Mouse (Mus musculus) embryonic stem cell, embryonic (primary cell): Measurements from ENCODE around the gene Nfkbil1.

ENCODE experiments used
- CTCF ChIA-PET, 4 experiments: fragments of 300-600 bp in 2 of 4; fragments of 350-600 bp in 2 of 4; sonication (Branson Sonifier 250); formaldehyde crosslinking; loops; one replicate each; lab custom pipeline; 2022; ENCODE audit warnings: inconsistent platforms in 2 of 4; lab: Charles Lee
- POLR2A ChIA-PET, 4 experiments: fragments of 300-600 bp in 2 of 4; fragments of 350-600 bp in 2 of 4; sonication (Branson Sonifier 250); formaldehyde crosslinking; loops; one replicate each; lab custom pipeline; 2022; ENCODE audit warnings: antibody characterized with exemption in 4 of 4, inconsistent platforms in 1 of 4; lab: Charles Lee

The Nfkbil1 gene

DNA sequence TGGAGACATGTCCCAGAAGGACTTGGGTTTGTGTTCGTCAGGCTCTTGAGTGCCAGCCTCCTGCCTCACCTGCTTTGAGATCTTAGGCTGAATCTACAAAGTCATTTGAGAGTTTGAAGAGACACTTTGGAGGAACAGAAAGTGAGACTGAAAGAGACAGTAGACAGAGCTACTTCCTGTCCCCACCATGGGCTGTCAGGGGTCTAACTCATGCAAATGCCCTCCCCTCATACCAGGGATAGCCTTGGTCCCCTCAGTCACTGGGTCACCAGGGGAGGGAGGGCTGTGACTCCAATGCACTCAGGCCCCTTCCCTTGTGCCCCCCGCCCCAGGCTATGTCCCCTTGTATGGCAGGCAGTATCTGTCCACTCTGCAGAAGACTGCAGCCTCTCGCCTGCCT, 62.3 kb downstream of the Nfkbil1 start:
- POLR2A ChIA-PET: interaction anchor here in 3 of 4 experiments (0.8 to 24.9 kb wide), 12 partner anchors 10 to 223 kb away, joined by 3 to 396 read pairs (median 4); partner anchors contain the start of genes Ddx39b (in 2 of the 3), Apom (in 1 of the 3), D17H6S53E (in 1 of the 3) and Tnf (in 1 of the 3)
- CTCF ChIA-PET: interaction anchor here in 3 of 4 experiments (0.6 to 10.1 kb wide), 6 partner anchors 16 to 151 kb away, joined by 3 to 161 read pairs (median 3); partner anchors contain the start of genes Atp6v1g2 (in 1 of the 3) and Nfkbil1 (in 1 of the 3)

DNA sequence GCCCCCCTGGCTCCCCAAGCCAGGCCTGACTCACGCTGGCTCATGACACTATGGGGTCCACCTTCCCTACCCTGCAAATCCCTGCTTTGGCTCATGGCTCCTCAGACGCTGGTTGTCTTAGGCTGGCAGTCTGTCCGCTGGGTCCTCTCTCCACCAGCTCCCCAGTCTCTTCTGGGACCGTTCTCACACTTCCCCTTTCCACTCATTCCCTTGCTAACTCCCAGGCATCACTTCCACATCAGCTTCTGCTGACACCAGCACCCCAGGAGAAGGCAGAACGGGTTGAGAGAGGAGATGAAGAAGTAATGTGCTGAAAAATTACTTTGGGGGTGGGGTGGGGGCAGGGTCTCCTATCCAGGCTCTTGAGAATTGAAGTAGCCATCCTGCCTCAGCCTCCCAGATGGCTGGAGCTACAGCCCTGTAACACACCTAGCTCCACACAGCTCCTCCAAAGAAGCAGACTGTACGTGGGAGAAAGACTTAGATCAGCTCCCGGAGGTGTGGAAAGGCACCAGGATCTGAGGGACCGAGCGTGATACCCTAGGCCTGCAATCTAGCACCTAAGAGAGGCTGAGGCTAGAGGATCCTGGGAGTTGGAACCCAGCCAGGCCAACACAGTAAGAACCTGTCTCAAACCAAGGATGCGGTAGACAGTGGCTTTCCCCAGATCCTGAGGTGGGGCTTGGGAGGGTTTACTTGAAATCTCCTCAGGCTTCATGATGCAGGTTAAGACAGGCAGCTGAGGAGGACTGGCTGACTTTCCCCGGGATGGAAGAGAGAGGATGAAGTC, 63.0 kb downstream of the Nfkbil1 start:
- ChIA-PET POLR2A (interaction anchor here in 3 of 4 experiments (0.5 to 24.9 kb wide), 13 partner anchors 10 to 330 kb away, joined by 3 to 396 read pairs (median 4); partner anchors contain the start of genes Ddx39b (in 2 of the 3), Apom (in 1 of the 3) and Gpank1 (in 1 of the 3)), CTCF (interaction anchor here (0.6 to 10.1 kb wide), 13 partner anchors 16 to 457 kb away, joined by 3 to 161 read pairs (median 3); partner anchors contain the start of genes Atp6v1g2 (in 1 of the 4) and Nfkbil1 (in 1 of the 4))
